Mouse (Mus musculus): Measurements from ENCODE around the gene Sema3a. TPM values are rescaled to one million over a fixed set of nuclear protein-coding genes. Genes with fewer than 3 reads are reported as not detected.

Gene Sema3a
- polyA plus RNA-seq, 1 experiment from 2014 or later, result 42.1 TPM

DNA sequence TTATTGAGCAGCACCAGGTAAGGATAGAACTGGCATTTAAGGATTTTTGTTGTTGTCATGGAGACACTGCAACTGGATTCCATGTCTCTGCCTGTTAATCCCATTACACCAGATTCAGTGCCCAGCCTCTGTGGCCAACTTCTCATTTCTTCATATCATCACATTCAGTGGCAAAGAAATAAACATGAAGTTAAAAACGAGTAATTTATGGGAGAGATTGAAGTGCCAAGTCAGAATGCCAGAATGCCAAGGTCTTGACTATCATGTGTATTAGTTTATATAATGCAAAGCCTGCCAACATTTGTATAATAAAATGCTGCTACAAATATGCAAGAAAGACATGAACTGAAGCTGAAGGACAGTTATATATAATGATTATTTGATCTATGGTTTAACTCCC, 131.1 kb downstream of the Sema3a start:
- no peak for ATAC-seq (ENCODE audit: insufficient number of reproducible peaks, insufficient read depth, low FRiP score, low read depth)
- Histone ChIP-seq H3K36me3 (ENCODE audit: control insufficient read depth, insufficient read depth, low read length) (no peaks in the 10 kb centered on the region), H3K4me1 (ENCODE audit: control insufficient read depth, insufficient read depth, low read length) (no peaks in the 10 kb centered on the region), H3K9me3 (ENCODE audit: control insufficient read depth, low read depth, low read length) (no peaks in the 10 kb centered on the region), H3K27me3 (ENCODE audit: control insufficient read depth, insufficient read depth, low read length) (no peaks in the 10 kb centered on the region), H3K4me3 (ENCODE audit: low read depth, low read length) (no peak overlapping the region), H3K27ac (ENCODE audit: low read length) (no peak overlapping the region), H3K9ac (replicated peaks; ENCODE audit: low read depth, low read length) (no peak overlapping the region), H3K4me2 (replicated peaks; ENCODE audit: low read depth, low read length) (no peak overlapping the region)
- 55% methylated on average over 1 of the region's 1 CpGs for WGBS

- no peak overlapping the region for H3K4me3 ChIP-seq (ENCODE audit: low read depth, low read length)
- H3K9me3 ChIP-seq (ENCODE audit: control insufficient read depth, low read depth, low read length), result no peaks in the 10 kb centered on the region
- H3K27me3 ChIP-seq (ENCODE audit: control insufficient read depth, insufficient read depth, low read length), result no peaks in the 10 kb centered on the region
- no peak overlapping the region for H3K9ac ChIP-seq (replicated peaks; ENCODE audit: low read depth, low read length)
- H3K4me2 ChIP-seq (replicated peaks; ENCODE audit: low read depth, low read length), result no peak overlapping the region
- no peak for ATAC-seq (ENCODE audit: insufficient number of reproducible peaks, insufficient read depth, low FRiP score, low read depth)
- 78% methylated on average over 2 of the region's 2 CpGs for WGBS
- no peaks in the 10 kb centered on the region for H3K36me3 ChIP-seq (ENCODE audit: control insufficient read depth, insufficient read depth, low read length)
- H3K4me1 ChIP-seq (ENCODE audit: control insufficient read depth, insufficient read depth, low read length), result no peaks in the 10 kb centered on the region
- H3K27ac ChIP-seq (ENCODE audit: low read length), result no peak overlapping the region
Observed at GRCm38 (mm10) chr5:13263087-13263486, 137.9 kb downstream of the Sema3a start.

DNA sequence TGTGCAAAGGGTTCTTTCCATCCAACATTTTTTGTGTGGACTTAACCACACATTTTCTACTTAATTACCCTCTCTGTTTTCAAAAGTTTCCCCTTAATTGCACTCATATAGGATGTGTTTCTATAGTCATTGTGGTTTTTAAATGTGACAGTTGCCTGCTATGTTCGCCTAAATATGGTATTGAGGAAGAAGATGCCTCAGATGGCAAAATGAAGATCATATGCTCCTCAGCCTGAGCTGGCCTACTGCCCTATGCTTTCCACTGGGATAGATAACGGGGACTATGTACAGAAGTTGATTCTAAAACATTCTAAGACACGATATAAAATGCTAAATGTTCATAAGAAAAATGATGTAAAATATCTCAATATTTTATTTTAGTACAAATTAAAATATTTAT, 138.3 kb downstream of the Sema3a start:
- Histone ChIP-seq H3K9ac (replicated peaks; ENCODE audit: low read depth, low read length) (no peak overlapping the region), H3K4me3 (ENCODE audit: low read depth, low read length) (no peak overlapping the region), H3K4me1 (ENCODE audit: control insufficient read depth, insufficient read depth, low read length) (no peaks in the 10 kb centered on the region), H3K27ac (ENCODE audit: low read length) (no peak overlapping the region), H3K27me3 (ENCODE audit: control insufficient read depth, insufficient read depth, low read length) (no peaks in the 10 kb centered on the region), H3K4me2 (replicated peaks; ENCODE audit: low read depth, low read length) (no peak overlapping the region), H3K36me3 (ENCODE audit: control insufficient read depth, insufficient read depth, low read length) (no peaks in the 10 kb centered on the region), H3K9me3 (ENCODE audit: control insufficient read depth, low read depth, low read length) (no peaks in the 10 kb centered on the region)
- WGBS, result 82% methylated on average over 3 of the region's 3 CpGs
- ATAC-seq (ENCODE audit: insufficient number of reproducible peaks, insufficient read depth, low FRiP score, low read depth), result no peak

DNA sequence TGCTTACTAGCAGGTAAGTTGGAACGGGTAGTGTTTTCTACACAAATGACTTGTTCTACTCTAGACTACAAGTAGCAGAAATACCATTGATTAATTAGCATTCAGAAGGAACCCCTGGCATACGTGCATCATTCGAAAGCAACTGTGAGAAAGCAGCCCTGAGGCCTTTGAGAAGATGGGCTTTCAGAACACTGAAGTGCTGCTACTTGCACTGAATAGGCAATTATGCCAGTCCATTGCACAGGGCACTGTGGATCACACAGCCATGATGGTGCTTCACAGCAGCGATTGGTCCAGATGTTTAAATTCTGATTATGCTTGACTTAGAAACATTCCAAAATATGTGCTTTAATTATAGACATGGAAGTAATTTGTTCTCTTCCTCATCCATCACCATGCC, 187.5 kb downstream of the Sema3a start:
- H3K9me3 ChIP-seq (ENCODE audit: control insufficient read depth, low read depth, low read length), result no peaks in the 10 kb centered on the region
- no peaks in the 10 kb centered on the region for H3K27me3 ChIP-seq (ENCODE audit: control insufficient read depth, insufficient read depth, low read length)
- ATAC-seq (ENCODE audit: insufficient number of reproducible peaks, insufficient read depth, low FRiP score, low read depth), result no peak
- no peaks in the 10 kb centered on the region for H3K4me1 ChIP-seq (ENCODE audit: control insufficient read depth, insufficient read depth, low read length)
- 71% methylated on average over 4 of the region's 4 CpGs for WGBS
- no peak overlapping the region for H3K9ac ChIP-seq (replicated peaks; ENCODE audit: low read depth, low read length)
- H3K36me3 ChIP-seq (ENCODE audit: control insufficient read depth, insufficient read depth, low read length), result no peaks in the 10 kb centered on the region
- no peak overlapping the region for H3K4me3 ChIP-seq (ENCODE audit: low read depth, low read length)
- no peak overlapping the region for H3K4me2 ChIP-seq (replicated peaks; ENCODE audit: low read depth, low read length)
- H3K27ac ChIP-seq (ENCODE audit: low read length), result no peak overlapping the region

DNA sequence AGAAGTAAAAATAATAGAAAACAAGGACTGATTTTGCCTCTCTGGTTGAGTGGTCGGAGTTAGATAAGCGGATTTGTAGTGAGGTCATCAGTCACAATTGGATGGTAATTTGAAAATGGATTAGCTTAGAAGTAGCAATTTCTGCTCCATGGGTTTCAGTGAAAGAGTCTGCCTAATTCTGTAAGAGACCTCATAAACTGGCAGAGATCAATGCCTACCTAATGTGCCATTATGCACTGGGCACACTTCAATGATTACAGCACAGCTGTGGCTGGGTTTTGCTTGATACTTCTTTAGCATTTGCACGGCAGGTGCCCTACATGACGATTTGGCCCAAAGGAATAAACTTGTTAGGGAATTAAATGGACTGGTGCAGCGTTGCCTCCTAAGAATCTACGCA, 188.8 kb downstream of the Sema3a start:
- 81% methylated on average over 6 of the region's 6 CpGs for WGBS
- H3K9ac ChIP-seq (replicated peaks; ENCODE audit: low read depth, low read length), result no peak overlapping the region
- no peak overlapping the region for H3K4me3 ChIP-seq (ENCODE audit: low read depth, low read length)
- H3K27me3 ChIP-seq (ENCODE audit: control insufficient read depth, insufficient read depth, low read length), result no peaks in the 10 kb centered on the region
- H3K4me2 ChIP-seq (replicated peaks; ENCODE audit: low read depth, low read length), result no peak overlapping the region
- no peak overlapping the region for H3K27ac ChIP-seq (ENCODE audit: low read length)
- no peaks in the 10 kb centered on the region for H3K4me1 ChIP-seq (ENCODE audit: control insufficient read depth, insufficient read depth, low read length)
- H3K9me3 ChIP-seq (ENCODE audit: control insufficient read depth, low read depth, low read length), result no peaks in the 10 kb centered on the region
- H3K36me3 ChIP-seq (ENCODE audit: control insufficient read depth, insufficient read depth, low read length), result no peaks in the 10 kb centered on the region
- ATAC-seq (ENCODE audit: insufficient number of reproducible peaks, insufficient read depth, low FRiP score, low read depth), result no peak

DNA sequence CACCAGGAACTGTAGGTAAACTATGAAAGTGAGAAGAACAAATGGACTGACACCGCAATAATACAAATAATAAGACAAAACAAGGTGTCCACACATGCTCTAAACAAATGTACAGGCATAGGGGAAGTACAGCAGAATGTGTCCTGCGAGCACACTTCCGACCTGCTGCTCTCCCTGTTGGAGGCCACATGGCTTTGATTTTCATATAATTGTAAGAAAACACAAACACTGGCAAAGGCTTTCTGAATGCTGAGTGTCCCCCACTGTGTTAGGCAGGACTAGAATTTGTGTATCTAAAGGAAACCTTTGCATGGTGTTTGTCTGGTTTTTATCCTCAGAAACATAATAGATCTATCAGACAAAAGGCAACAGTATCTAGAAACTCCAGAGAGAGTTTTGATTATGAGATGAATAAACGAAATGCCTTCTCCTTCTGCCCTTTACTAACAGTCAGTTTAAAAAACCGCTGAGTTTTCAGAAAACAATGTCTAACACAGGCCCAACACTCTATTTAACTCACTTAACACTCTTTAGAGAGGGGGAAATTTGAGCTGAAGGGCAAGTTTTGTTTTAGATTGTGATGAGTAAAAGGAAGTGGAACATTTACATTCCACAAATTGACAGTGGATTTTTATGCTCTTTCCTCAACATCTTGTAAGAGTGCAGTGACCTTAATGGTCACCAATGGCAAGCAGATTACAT, 193.7 kb downstream of the Sema3a start:
- Histone ChIP-seq H3K27me3 (ENCODE audit: control insufficient read depth, insufficient read depth, low read length) (no peaks in the 10 kb centered on the region), H3K9ac (replicated peaks; ENCODE audit: low read depth, low read length) (no peak overlapping the region), H3K4me2 (replicated peaks; ENCODE audit: low read depth, low read length) (no peak overlapping the region), H3K27ac (ENCODE audit: low read length) (no peak overlapping the region), H3K4me1 (ENCODE audit: control insufficient read depth, insufficient read depth, low read length) (0 out of 2 replicates have a peak, but pooled peaks cover 4% of the 10 kb centered on the region), H3K36me3 (ENCODE audit: control insufficient read depth, insufficient read depth, low read length) (no peaks in the 10 kb centered on the region), H3K4me3 (ENCODE audit: low read depth, low read length) (no peak overlapping the region), H3K9me3 (ENCODE audit: control insufficient read depth, low read depth, low read length) (no peaks in the 10 kb centered on the region)
- 52% methylated on average over 5 of the region's 5 CpGs for WGBS
- ATAC-seq (ENCODE audit: insufficient number of reproducible peaks, insufficient read depth, low FRiP score, low read depth), result no peak

GRCm38 (mm10) chr5:13320138-13320537, 194.9 kb downstream of the Sema3a start:
- no peaks in the 10 kb centered on the region for H3K9me3 ChIP-seq (ENCODE audit: control insufficient read depth, low read depth, low read length)
- 75% methylated on average over 3 of the region's 3 CpGs for WGBS
- no peak for ATAC-seq (ENCODE audit: insufficient number of reproducible peaks, insufficient read depth, low FRiP score, low read depth)
- H3K9ac ChIP-seq (replicated peaks; ENCODE audit: low read depth, low read length), result no peak overlapping the region
- 0 out of 2 replicates have a peak, but pooled peaks cover 4% of the 10 kb centered on the region for H3K4me1 ChIP-seq (ENCODE audit: control insufficient read depth, insufficient read depth, low read length)
- no peaks in the 10 kb centered on the region for H3K27me3 ChIP-seq (ENCODE audit: control insufficient read depth, insufficient read depth, low read length)
- H3K27ac ChIP-seq (ENCODE audit: low read length), result no peak overlapping the region
- H3K4me3 ChIP-seq (ENCODE audit: low read depth, low read length), result no peak overlapping the region
- no peaks in the 10 kb centered on the region for H3K36me3 ChIP-seq (ENCODE audit: control insufficient read depth, insufficient read depth, low read length)
- H3K4me2 ChIP-seq (replicated peaks; ENCODE audit: low read depth, low read length), result no peak overlapping the region

DNA sequence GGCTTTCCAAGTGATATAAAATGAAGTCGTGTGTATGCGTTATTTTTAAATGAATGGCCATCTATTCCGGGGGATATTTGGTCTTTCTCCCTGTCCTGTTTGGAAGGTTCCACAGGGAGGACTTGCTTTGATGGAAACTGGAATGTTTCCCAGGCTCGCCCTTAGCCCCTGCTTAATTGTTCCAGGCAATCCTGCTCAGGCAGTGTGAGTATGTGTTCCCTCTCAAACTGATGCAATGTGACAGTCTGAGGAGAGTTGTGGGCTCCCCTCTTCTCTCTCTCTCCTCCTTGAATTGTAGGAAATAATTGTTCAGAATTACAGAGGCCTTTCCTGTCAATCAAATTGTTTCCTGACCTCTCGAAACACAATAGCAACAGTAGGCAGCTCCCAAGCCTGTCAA, 202.1 kb downstream of the Sema3a start:
- ATAC-seq (ENCODE audit: insufficient number of reproducible peaks, insufficient read depth, low FRiP score, low read depth), result no peak
- Histone ChIP-seq H3K27ac (ENCODE audit: low read length) (no peak overlapping the region), H3K36me3 (ENCODE audit: control insufficient read depth, insufficient read depth, low read length) (no peaks in the 10 kb centered on the region), H3K9ac (replicated peaks; ENCODE audit: low read depth, low read length) (no peak overlapping the region), H3K4me1 (ENCODE audit: control insufficient read depth, insufficient read depth, low read length) (no peaks in the 10 kb centered on the region), H3K27me3 (ENCODE audit: control insufficient read depth, insufficient read depth, low read length) (no peaks in the 10 kb centered on the region), H3K9me3 (ENCODE audit: control insufficient read depth, low read depth, low read length) (no peaks in the 10 kb centered on the region), H3K4me2 (replicated peaks; ENCODE audit: low read depth, low read length) (no peak overlapping the region), H3K4me3 (ENCODE audit: low read depth, low read length) (no peak overlapping the region)
- WGBS, result 73% methylated on average over 5 of the region's 5 CpGs

DNA sequence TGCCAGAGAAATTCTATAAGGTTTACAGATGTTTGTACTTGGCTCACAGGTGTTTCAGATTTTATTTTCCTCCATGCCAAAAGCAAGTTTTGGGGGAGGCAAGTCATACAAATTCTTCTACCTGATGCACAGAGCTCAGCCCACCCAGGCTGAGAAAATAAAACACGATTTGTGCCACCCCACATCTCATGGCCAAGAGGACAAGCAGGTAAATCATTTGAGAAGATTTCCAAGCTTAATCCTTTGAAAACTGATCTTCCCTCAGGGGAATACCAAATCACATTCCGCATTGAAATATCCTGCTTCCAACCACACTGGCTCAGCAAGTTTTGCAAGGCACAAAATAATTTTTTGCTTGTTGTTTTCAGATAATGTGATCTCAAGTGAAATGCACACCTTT, 206.2 kb downstream of the Sema3a start:
- Histone ChIP-seq H3K4me3 (ENCODE audit: low read depth, low read length) (no peak overlapping the region), H3K27me3 (ENCODE audit: control insufficient read depth, insufficient read depth, low read length) (no peaks in the 10 kb centered on the region), H3K36me3 (ENCODE audit: control insufficient read depth, insufficient read depth, low read length) (no peaks in the 10 kb centered on the region), H3K4me2 (replicated peaks; ENCODE audit: low read depth, low read length) (no peak overlapping the region), H3K27ac (ENCODE audit: low read length) (no peak overlapping the region), H3K9ac (replicated peaks; ENCODE audit: low read depth, low read length) (no peak overlapping the region), H3K9me3 (ENCODE audit: control insufficient read depth, low read depth, low read length) (no peaks in the 10 kb centered on the region), H3K4me1 (ENCODE audit: control insufficient read depth, insufficient read depth, low read length) (no peaks in the 10 kb centered on the region)
- ATAC-seq (ENCODE audit: insufficient number of reproducible peaks, insufficient read depth, low FRiP score, low read depth), result no peak
- 54% methylated on average over 2 of the region's 2 CpGs for WGBS
